Mouse (Mus musculus) embryonic fibroblast, embryonic 13.5 days (primary cell): ENCODE data around the gene Ankrd33.

Experiments
- CTCF ChIP-seq: IDR thresholded peaks from 2 replicates; pipeline ENCODE4 v1.5.1; 2011; ENCODE audit warnings: mild to moderate bottlenecking, control low read depth, low read length, moderate library complexity, borderline replicate concordance; ENCODE audit not compliant: insufficient read depth
- POLR2A ChIP-seq: IDR thresholded peaks from 2 replicates; pipeline ENCODE4 v1.6.1; 2011; ENCODE audit warnings: low read depth, mild to moderate bottlenecking, control low read depth, low read length, moderate library complexity

GRCm38 (mm10) chr15:101160128-101160527 lies 44.6 kb downstream of the Ankrd33 start:
- TF ChIP-seq POLR2A (no peak), CTCF (no peak)
